Comparison of ENCODE assay signal across 9 mouse cellular contexts in the genomic region with DNA sequence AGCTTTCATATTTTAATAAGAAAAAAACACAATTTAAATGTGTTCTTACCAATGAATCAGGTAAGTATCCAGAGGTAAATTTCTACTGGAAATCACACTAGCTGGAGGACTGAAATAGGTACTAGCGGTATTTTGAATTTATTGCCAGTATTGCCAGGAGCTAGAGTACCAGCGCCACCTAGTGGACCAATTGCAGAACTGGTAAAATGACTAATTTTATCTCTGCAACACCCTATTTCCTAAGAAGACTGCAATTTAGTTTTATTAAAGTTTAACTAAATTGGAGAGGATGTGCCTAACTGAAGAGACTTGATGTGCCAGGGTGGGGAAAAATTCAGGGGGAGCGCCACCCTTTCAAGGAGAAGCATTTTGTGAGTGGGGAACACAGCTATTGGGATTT.
DNase-seq lines count a peak whose midpoint lies in the region; ATAC-seq and TF ChIP-seq lines count a peak whose summit lies in the region.
"Had no signal": no experiment of that assay in that cellular context is flagged by ENCODE, and none has a peak within 500 bp of the region (broad histone marks: within the 10 kb centered on the region; RNA-seq: fewer than 3 reads in every experiment).

No protein-coding gene starts in this region.

- dilution Hi-C loops in CH12.LX (cut with MboI; ENCODE audit: extremely low pct_ligation_motif_present, extremely low pct_unique_long_range_greater_than_20kb, low sequenced_read_pairs): no loop called here

- TF ChIP-seq RAD21 in CH12.LX (IDR thresholded peaks at IDR 0.05; ENCODE audit: low read depth, low read length): peak; percentile 79

- TF ChIP-seq EP300 in heart, postnatal 0 days (IDR thresholded peaks at IDR 0.05; ENCODE audit: low read depth): no peak
- no peak for TF ChIP-seq EP300 in CH12.LX (IDR thresholded peaks at IDR 0.05; ENCODE audit: low read length)

- H3K9ac ChIP-seq in heart, postnatal 0 days (replicated peaks; ENCODE audit: low read depth, low read length): no peak overlapping the region
- H3K9ac ChIP-seq in CH12.LX (ENCODE audit: insufficient read depth, low read depth): no peak overlapping the region
- no peak overlapping the region for H3K9ac ChIP-seq in forebrain, embryonic 14.5 days (ENCODE audit: low read length)
- no peak overlapping the region for H3K9ac ChIP-seq in neural tube, embryonic 11.5 days (ENCODE audit: low read length)
- H3K9ac ChIP-seq: embryonic facial prominence, embryonic 12.5 days had no signal

- no peaks in the 10 kb centered on the region for H3K79me2 ChIP-seq in CH12.LX (replicated peaks; ENCODE audit: control insufficient read depth, extremely low read depth, insufficient read depth, poor library complexity, severe bottlenecking)

- TF ChIP-seq CTCF in heart, postnatal 0 days (IDR thresholded peaks at IDR 0.05; ENCODE audit: low read depth): peak; percentile 85
- peak; percentile 17 to 72; a peak in 2 of 4 replicates for TF ChIP-seq CTCF in CH12.LX (conservative IDR thresholded peaks at IDR 0.05 in 1 of 2, IDR thresholded peaks at IDR 0.05 in 1 of 2; ENCODE audit: low read depth in 2 of 2, low read length in 2 of 2)

- no peaks in the 10 kb centered on the region for H3K36me3 ChIP-seq in heart, postnatal 0 days (replicated peaks; ENCODE audit: control insufficient read depth, insufficient read depth, low read length)
- no peaks in the 10 kb centered on the region for H3K36me3 ChIP-seq in CH12.LX (replicated peaks in 1 of 2; ENCODE audit: control insufficient read depth in 1 of 2, insufficient read depth in 1 of 2, low read length in 1 of 2)
- no peaks in the 10 kb centered on the region for H3K36me3 ChIP-seq in forebrain, embryonic 14.5 days (ENCODE audit: control insufficient read depth, insufficient read depth, low read length)
- H3K36me3 ChIP-seq in neural tube, embryonic 11.5 days (ENCODE audit: control insufficient read depth, insufficient read depth, low read length): no peaks in the 10 kb centered on the region
- H3K36me3 ChIP-seq: embryonic facial prominence, embryonic 12.5 days had no signal

- in situ Hi-C loops in CH12.LX (cut with MboI; ENCODE audit: low pct_ligation_motif_present, low pct_unique_long_range_greater_than_20kb, low sequenced_read_pairs): no loop called here

- H3K9me3 ChIP-seq in heart, postnatal 0 days (replicated peaks; ENCODE audit: control insufficient read depth, low read length): no peaks in the 10 kb centered on the region
- H3K9me3 ChIP-seq in CH12.LX (replicated peaks; ENCODE audit: low read length): peaks cover 16% of the 10 kb centered on the region
- no peaks in the 10 kb centered on the region for H3K9me3 ChIP-seq in forebrain, embryonic 14.5 days (replicated peaks; ENCODE audit: control insufficient read depth, low read length)
- H3K9me3 ChIP-seq in neural tube, embryonic 11.5 days (ENCODE audit: control insufficient read depth, low read length): no peaks in the 10 kb centered on the region
- H3K9me3 ChIP-seq: embryonic facial prominence, embryonic 12.5 days had no signal

- no peak for TF ChIP-seq POLR2A in CH12.LX (IDR thresholded peaks at IDR 0.05; ENCODE audit: low read depth, low read length)

- H3K27ac ChIP-seq in heart, postnatal 0 days (ENCODE audit: low read depth): no peak overlapping the region
- no peak overlapping the region for H3K27ac ChIP-seq in CH12.LX (ENCODE audit: insufficient read depth, low read depth)
- H3K27ac ChIP-seq in forebrain, embryonic 14.5 days (ENCODE audit: low read depth, low read length): no peak overlapping the region
- H3K27ac ChIP-seq in neural tube, embryonic 11.5 days (ENCODE audit: low read depth, low read length): no peak overlapping the region
- H3K27ac ChIP-seq: embryonic facial prominence, embryonic 12.5 days had no signal

- no peaks in the 10 kb centered on the region for H3K4me1 ChIP-seq in heart, postnatal 0 days (ENCODE audit: control insufficient read depth, insufficient read depth)
- H3K4me1 ChIP-seq in CH12.LX (ENCODE audit: control insufficient read depth in 1 of 2, insufficient read depth in 2 of 2): no peaks in the 10 kb centered on the region
- no peaks in the 10 kb centered on the region for H3K4me1 ChIP-seq in forebrain, embryonic 14.5 days (ENCODE audit: control insufficient read depth, insufficient read depth, low read length)
- no peaks in the 10 kb centered on the region for H3K4me1 ChIP-seq in neural tube, embryonic 11.5 days (ENCODE audit: control insufficient read depth, insufficient read depth, low read length)
- H3K4me1 ChIP-seq: embryonic facial prominence, embryonic 12.5 days had no signal

- WGBS in heart, postnatal 0 days: 6% methylated on average over 3 of the region's 3 CpGs
- WGBS in forebrain, embryonic 14.5 days: 4% methylated on average over 3 of the region's 3 CpGs
- WGBS in neural tube, embryonic 11.5 days: 7% methylated on average over 3 of the region's 3 CpGs

- DNase-seq in heart, postnatal 0 days (ENCODE audit: low spot score): peak; percentile 58
- no peak for DNase-seq in heart, adult 8-10 months (ENCODE audit: low spot score)
- peak; percentile 6 for DNase-seq in CH12.LX (ENCODE audit: extremely low read depth)
- peak; percentile 7 for DNase-seq in c-Kit-positive CD71-negative TER-119-negative erythroid progenitor cells, embryonic 14.5 days (ENCODE audit: low read depth)
- DNase-seq in forebrain, embryonic 14.5 days (ENCODE audit: low spot score): peak; percentile 81
- peak; percentile 57 to 66 for DNase-seq in layer of hippocampus, postnatal 10 days (ENCODE audit: low spot score in 2 of 2)
- peak; percentile 43 for DNase-seq in neural tube, embryonic 11.5 days (ENCODE audit: low spot score)
- no peak for DNase-seq in T-cell, adult 2 months (ENCODE audit: low spot score)

- no peak overlapping the region for H3K4me3 ChIP-seq in heart, postnatal 0 days (ENCODE audit: low read depth, low read length)
- H3K4me3 ChIP-seq in CH12.LX (replicated peaks in 1 of 3; ENCODE audit: low read depth in 2 of 3, low read length in 2 of 3, poor library complexity in 1 of 3): no peak overlapping the region
- H3K4me3 ChIP-seq in forebrain, embryonic 14.5 days (ENCODE audit: low read depth, low read length): no peak overlapping the region
- H3K4me3 ChIP-seq in neural tube, embryonic 11.5 days (ENCODE audit: low read depth, low read length): no peak overlapping the region
- H3K4me3 ChIP-seq: embryonic facial prominence, embryonic 12.5 days had no signal

- no peaks in the 10 kb centered on the region for H3K27me3 ChIP-seq in heart, postnatal 0 days (ENCODE audit: control insufficient read depth, insufficient read depth, low read length)
- no peaks in the 10 kb centered on the region for H3K27me3 ChIP-seq in CH12.LX (replicated peaks)
- no peaks in the 10 kb centered on the region for H3K27me3 ChIP-seq in forebrain, embryonic 14.5 days (replicated peaks; ENCODE audit: control insufficient read depth, insufficient read depth, low read length)
- no peaks in the 10 kb centered on the region for H3K27me3 ChIP-seq in neural tube, embryonic 11.5 days (ENCODE audit: control insufficient read depth, insufficient read depth, low read length)
- H3K27me3 ChIP-seq: embryonic facial prominence, embryonic 12.5 days had no signal

- no peak overlapping the region for H3K4me2 ChIP-seq in heart, postnatal 0 days (ENCODE audit: low read depth, low read length)
- H3K4me2 ChIP-seq in CH12.LX (ENCODE audit: insufficient read depth, low read depth, poor library complexity, severe bottlenecking): no peak overlapping the region
- H3K4me2 ChIP-seq in forebrain, embryonic 14.5 days (ENCODE audit: low read length): no peak overlapping the region
- H3K4me2 ChIP-seq in neural tube, embryonic 11.5 days (ENCODE audit: low read depth): no peak overlapping the region
- H3K4me2 ChIP-seq: embryonic facial prominence, embryonic 12.5 days had no signal

- no peak for ATAC-seq in heart, postnatal 0 days (ENCODE audit: insufficient read depth, low read depth)
- peak; percentile 65 for ATAC-seq in forebrain, embryonic 14.5 days
- ATAC-seq in neural tube, embryonic 11.5 days (ENCODE audit: insufficient read depth, low FRiP score, low TSS enrichment): no peak; the same call in 1 of the 2 replicates

TF ChIP-seq in CH12.LX, 34 proteins besides CTCF, POLR2A, EP300 and RAD21:
- peak; percentile 53 for TF ChIP-seq SMC3 (IDR thresholded peaks at IDR 0.05; ENCODE audit: low read depth, low read length)
- TF ChIP-seq HCFC1 (IDR thresholded peaks at IDR 0.05; ENCODE audit: low read depth, low read length): no peak
- no peak for TF ChIP-seq MXI1 (IDR thresholded peaks at IDR 0.05; ENCODE audit: low read depth, low read length)
- TF ChIP-seq ELF1 (IDR thresholded peaks at IDR 0.05; ENCODE audit: low read depth, low read length): no peak
- TF ChIP-seq MEF2A (IDR thresholded peaks at IDR 0.05; ENCODE audit: borderline replicate concordance, low read depth, low read length): no peak
- TF ChIP-seq CHD1 (IDR thresholded peaks at IDR 0.05; ENCODE audit: low read depth, low read length): no peak

Comparison
In these comparisons a context has a peak if more than half of its experiments do, and no peak if none do; other contexts are left out.
1. DNase-seq: peak in heart, postnatal 0 days (single experiment), CH12.LX (single experiment), c-Kit-positive CD71-negative TER-119-negative erythroid progenitor cells, embryonic 14.5 days (single experiment), forebrain, embryonic 14.5 days (single experiment), layer of hippocampus, postnatal 10 days (2 of 2) and neural tube, embryonic 11.5 days (single experiment); none in heart, adult 8-10 months (single experiment) and T-cell, adult 2 months (single experiment).